Mouse (Mus musculus) brain, embryonic 14.5 days (tissue): Measurements from ENCODE around the gene Kctd19.

ENCODE experiments used
- CTCF ChIP-seq: fragments of 200-500 bp; IDR thresholded peaks from 2 replicates; pipeline ENCODE4 v1.5.1; 2012; ENCODE audit warnings: inconsistent platforms, mild to moderate bottlenecking, moderate library complexity, borderline replicate concordance; ENCODE audit not compliant: insufficient read depth, insufficient read length; ENCODE audit errors: extremely low read depth
- POLR2A ChIP-seq: fragments of 200-500 bp; IDR thresholded peaks from 2 replicates; pipeline ENCODE4 v1.6.1; 2012; ENCODE audit warnings: mild to moderate bottlenecking, inconsistent platforms, borderline replicate concordance; ENCODE audit not compliant: poor library complexity, insufficient read depth, insufficient read length, severe bottlenecking; ENCODE audit errors: extremely low read depth

DNA sequence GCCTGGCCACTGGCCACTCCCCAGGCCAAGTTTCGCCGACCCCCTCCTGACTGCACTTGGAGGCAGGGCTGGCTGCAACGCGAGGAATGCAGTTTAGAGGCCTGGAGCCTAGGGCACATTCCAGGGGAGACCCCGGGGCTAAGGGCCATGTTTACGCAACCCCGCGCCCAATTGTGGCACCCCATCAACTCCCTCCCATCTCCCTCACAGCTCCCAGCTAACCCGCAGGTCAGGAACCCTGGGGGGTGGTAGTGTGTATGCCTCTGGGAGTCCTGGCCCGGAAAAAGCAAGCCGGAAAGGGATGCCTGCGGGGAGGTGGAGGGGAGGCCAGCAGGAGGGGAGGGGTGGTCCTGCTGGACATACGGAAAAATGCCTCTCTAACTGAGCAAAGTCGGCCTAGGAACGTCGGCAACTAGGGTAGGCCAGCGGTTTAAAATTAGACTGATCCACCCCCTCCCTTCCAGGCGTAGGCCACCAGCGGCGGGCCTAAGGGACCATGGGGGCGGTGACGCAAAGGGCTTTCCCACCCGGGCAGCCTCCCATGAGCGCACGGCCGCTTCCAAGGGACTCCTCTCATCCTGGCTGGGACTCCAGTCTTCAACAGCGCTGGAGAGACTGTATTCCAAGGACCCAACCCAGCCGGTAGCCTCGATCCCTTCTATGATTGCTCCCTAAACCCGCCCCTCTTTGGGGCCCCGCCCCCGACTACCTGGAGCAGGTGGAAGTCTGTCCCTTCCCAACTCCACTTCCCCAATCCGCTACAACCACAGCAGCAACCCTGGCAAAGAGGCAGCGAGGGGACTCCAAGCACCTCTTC lies 66.5 kb downstream of the Kctd19 start:
- TF ChIP-seq POLR2A (no peak), CTCF (no peak)
